Mouse (Mus musculus) retina, postnatal 1 day (tissue): ENCODE measurements at regions not wholly inside any gene's neighbourhood (a gene's known extent, or its start where the extent isn't known, plus 50 kb on each side); places are given as distances from the start of the nearest gene placed in this dataset.
"Not testable (repeated sequence)": the region's sequence is repeated elsewhere in the genome, so short reads cannot be mapped to it uniquely, and the experiment has no call there.

Experiments used
- DNase-seq: peaks from one replicate; pipeline ENCODE4 v3.0.0-alpha.2; 2012

DNA sequence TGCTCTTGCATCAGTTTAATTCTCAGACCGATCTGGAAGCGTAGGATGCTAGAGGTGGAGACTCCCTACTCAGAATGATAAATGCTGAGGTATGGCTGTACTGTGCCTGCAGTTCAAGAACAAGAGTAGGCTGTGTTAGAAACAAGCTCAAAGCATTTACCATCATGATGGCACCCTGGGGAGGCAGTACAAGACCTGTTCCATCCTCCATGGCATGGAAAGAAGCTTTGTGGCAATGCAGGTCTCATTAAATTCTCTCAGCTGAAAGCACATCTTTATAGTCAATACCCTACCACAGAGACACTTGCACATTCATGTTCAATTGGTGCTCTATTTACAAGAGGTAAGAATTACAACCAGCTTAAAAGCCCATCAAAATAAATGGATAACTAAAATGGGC, 209.5 kb downstream of the Tbl1xr1 start:
- peak; percentile 86 for DNase-seq

DNA sequence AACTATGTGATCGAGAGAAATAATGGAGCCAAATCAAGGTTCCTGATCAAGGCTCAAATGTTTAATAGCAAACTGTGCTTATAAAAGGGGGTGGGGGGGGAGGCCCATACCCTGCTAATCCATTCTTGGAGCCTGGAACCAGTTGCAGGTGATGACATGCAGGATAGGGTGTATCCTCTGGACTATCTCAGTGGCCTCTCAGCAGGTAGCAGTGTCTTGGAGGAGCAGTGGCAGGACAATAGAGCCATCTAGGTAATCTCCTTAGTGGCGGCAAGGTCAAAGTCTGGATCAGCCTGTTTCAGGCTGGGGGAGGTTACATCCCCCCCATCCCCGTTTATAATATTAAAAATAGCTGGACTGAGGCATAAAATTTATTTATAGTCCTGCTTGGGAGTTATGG, 217.0 kb downstream of the Tbl1xr1 start:
- DNase-seq = no peak

DNA sequence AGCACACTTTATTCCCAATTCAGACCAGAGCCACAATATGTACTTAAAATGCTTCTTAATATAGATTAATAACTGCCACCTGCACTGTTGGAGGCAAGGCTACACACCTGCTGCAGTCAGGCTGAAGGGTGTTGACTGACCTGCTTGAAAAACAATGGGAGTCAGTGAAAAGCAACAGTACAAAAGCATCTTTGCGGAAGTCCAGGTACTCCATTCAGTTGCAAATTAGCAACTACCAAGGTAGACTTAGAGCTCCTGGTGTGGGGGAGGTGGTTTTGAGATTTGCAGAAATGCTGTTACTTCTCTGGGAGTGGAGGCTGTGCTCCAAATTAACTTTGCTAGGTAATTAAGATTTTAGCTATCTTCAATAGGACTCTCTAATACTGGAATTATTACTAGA, 217.6 kb downstream of the Tbl1xr1 start:
- not testable (repeated sequence) for DNase-seq

DNA sequence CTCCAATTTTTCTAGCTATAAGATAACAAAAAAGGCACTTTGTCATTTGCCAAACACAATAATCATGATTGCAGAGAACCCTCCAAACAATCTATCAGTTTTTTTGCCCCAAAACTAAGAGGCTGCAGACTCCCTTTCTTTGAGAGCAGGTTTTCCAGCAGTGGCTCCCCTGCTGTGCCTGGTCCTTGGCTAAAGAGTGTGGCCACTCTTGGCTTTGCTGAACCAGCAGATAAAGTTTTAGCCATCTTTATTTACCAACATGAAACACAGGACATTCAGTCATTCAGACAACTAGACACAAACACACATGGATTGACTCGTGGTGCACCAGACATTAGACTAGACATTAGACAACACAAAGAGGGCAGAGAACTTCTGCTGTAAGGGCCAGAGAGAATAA, 220.5 kb downstream of the Tbl1xr1 start:
- not testable (repeated sequence) for DNase-seq

DNA sequence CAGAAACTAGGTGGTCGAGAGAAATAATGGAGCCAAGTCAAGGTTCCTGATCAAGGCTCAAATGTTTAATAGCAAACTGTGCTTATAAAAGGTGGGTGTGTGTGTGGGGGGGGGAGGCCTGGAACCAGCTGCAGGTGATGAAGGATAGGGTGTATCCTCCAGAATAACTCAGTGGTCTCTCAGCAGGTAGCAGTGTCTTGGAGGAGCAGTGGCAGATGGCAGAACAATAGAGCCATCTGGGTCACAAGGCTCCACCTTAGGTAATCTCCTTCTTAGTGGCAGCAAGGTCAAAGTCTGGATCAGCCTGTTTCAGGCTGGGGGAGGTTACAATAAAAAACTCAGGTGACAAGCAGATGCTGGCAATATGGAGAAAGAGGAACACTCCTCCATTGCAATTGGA, 221.4 kb downstream of the Tbl1xr1 start:
- DNase-seq = not testable (repeated sequence)

DNA sequence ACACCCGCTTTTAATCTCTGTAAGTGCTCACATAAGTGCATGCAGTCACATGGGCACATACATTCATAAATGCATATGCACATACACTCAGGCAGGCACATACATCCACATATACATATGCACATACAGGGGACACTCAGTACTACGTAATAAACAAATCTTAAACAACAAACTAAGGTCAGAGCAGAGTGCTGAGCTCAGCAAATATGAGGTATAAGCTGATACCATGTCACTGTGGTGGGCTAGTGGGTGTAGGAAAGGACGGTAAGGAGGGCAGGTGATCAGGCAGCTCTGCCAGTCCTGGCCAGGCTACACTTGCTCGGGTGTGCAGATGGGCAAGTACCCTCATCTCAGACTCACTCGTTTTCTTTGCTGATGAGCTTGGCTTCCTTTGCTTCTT, 224.1 kb downstream of the Tbl1xr1 start:
- DNase-seq = no peak

DNA sequence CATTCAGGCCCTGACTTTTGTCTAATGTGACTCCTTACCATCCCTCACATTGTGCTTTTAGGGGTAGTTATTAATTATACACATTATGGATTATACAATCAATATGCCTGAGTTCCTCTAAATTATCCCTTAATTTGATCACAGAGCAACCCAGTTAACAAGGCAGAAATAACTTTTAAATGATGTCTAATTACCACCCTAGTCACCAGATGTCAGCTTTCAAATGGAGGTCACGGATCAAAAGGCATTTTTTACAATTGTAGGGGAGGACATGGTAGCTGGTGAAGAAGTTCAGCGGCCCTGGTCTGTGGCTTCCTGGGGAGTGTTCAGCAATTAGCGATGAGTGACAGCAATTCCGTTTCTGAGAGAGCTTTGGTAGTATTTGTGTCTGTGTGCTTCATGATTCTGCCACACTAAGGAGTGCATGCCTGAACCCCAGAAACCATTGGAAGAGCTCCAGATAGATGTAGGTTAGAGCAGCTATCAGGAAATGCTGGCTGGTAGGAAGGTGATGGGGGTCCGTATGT, 225.6 kb downstream of the Tbl1xr1 start:
- DNase-seq = peak; percentile 50

DNA sequence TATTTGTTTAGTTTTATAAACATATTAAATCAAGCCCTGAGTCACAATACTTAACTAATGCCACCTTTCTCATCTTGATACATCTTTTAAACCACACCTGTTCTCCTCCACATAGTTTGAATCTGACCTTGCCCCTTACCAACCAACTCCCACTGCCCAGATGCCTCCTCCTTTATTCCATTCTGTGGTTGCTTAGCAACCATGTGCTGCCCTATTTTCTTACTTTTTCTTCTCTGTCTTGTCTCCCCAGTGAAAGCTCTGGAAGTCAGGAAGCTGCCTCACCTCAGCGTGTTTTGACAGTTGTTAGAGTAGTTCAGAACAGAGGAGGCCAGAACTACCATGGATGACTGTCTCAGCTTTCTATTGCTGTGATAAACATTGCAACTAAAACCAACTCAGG, 227.7 kb downstream of the Tbl1xr1 start:
- DNase-seq = peak; percentile 47

DNA sequence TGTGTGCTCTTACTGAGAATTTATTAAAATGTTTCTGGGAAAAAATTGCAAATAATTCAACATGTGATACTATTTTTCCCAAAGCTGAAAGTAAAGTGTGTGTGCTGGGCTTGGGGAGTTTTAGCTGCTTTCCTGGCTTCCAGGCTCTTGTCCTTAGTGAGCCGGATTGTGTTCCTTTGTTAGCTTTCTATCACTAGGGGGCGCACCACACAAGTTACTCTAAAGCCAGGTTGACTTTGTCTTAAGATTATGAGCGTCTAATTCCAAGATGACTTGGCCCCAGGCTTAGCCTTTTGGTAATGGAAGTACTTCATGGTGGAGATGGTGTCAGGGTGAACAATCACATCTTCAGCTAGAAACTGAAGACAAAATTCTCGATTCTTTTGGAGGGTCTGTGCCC, 230.2 kb downstream of the Tbl1xr1 start:
- peak; percentile 35 for DNase-seq

DNA sequence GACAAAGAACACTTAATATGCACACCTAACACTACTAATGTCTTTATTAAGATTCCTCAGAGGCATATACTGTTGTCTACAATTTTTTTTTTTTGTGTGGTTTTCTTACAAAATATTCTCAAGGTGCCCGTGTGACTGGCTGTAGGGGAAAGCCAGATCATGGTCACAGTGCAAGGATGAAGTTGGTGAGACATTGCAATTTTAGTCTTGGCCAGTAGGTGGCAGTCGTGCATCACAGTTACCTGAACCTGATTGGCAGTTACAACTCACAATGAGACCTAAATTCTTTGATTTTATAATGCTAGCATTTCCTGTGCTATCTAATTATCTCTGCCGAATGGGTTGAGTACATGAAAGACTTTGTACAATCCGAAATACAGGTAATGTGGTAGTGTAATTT, 232.5 kb downstream of the Tbl1xr1 start:
- DNase-seq = peak; percentile 76

DNA sequence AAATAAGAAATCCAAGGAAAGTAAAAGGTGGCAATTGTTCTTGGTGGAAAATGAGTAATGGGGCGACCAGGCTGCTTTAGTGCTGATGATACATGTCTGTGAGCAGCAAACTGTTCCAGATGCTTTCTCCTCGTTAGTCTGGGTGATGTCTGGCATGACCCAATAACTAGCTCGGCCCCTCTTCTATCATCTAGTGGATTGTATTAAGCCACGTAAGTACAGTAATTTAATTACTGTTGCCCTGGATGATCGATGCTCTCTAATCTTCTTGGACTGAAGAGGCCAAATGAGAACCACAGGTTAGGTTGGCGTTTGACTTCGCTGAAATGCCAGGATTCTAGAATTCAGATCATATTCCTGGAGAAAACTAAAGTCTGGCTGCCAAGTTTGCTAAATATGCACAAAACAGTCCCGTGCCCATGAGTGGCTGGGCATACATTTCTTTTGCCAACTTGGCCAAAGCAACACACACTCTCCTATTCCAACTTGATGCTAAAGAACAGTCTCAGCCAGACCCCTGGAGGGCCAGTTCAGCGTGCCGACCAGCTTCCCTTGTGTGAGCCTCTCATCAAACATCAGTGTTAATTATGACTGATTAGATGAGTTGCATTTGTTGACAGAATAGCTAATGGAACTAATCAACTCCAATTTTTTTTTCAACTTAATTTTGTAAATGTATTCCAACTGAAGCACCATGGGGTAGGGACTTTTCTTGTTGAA, 240.2 kb downstream of the Tbl1xr1 start:
- DNase-seq = peak; percentile 74

DNA sequence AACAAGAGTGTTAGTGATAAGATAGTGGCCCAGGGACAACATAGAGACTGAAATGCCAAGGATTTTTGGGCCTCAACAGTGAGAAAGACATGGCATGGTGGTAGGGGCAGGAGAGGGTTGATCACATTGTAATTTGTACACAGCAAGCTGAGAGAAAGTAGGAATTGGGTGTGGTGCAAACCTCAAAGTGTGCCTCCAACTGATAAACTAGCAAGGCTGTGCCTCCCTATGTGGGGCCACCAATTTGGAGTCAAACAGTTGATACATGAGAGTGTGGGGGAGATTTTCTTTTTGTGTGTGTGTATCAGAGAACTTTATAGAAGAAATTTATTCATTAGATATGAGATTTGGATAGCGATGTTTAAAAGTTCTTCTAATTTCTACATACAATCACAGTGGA, 244.0 kb downstream of the Tbl1xr1 start:
- DNase-seq = not testable (repeated sequence)

DNA sequence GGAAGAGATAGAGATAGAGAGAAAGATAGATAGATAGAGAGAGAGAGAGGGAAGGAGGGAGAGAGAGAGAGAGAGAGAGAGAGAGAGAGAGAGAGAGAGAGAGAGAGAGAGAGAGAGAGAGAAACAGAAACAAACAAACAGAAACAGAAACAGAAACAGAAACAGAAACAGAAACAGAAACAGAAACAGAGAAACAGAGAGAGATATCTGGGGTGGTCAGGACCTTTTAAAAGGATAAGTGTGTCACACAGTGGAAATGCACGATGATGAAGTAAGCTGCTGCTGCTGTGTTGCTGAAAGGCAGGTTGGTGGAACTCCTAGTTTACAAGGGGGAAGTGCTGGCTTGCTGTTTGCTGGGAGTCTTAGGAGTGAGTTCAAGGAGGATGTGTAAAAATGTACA, 254.8 kb downstream of the Tbl1xr1 start:
- DNase-seq = no peak
